In genomic region chr11:34741081-34741480, GRCm38 (mm10) we compare ENCODE assay signal across 19 mouse cellular contexts.
"Had no signal": no experiment of that assay in that cellular context is flagged by ENCODE, and none has a peak within 500 bp of the region (broad histone marks: within the 10 kb centered on the region; RNA-seq: fewer than 3 reads in every experiment).

No protein-coding gene starts in this region.

- ATAC-seq: liver, postnatal 0 days; lung, postnatal 0 days; midbrain, embryonic 16.5 days had no signal

- H3K9me3 ChIP-seq: liver, embryonic 13.5 days; liver, embryonic 15.5 days; lung, embryonic 15.5 days; midbrain, embryonic 10.5 days; midbrain, embryonic 12.5 days; neural tube, embryonic 12.5 days had no signal

- H3K4me2 ChIP-seq: liver, embryonic 13.5 days; liver, embryonic 15.5 days; lung, embryonic 15.5 days; midbrain, embryonic 12.5 days; neural tube, embryonic 12.5 days had no signal

- H3K27me3 ChIP-seq: liver, embryonic 13.5 days; liver, embryonic 15.5 days; lung, embryonic 15.5 days; neural tube, embryonic 12.5 days had no signal

- H3K9ac ChIP-seq: liver, embryonic 13.5 days; liver, embryonic 15.5 days; liver, postnatal 0 days; lung, embryonic 15.5 days; midbrain, embryonic 12.5 days; neural tube, embryonic 12.5 days had no signal

- H3K4me1 ChIP-seq: liver, embryonic 13.5 days; liver, embryonic 15.5 days; lung, embryonic 15.5 days had no signal

- H3K36me3 ChIP-seq: liver, embryonic 13.5 days; liver, embryonic 15.5 days; lung, embryonic 15.5 days; midbrain, embryonic 10.5 days; midbrain, embryonic 12.5 days; neural tube, embryonic 12.5 days had no signal

- H3K4me3 ChIP-seq: liver, embryonic 13.5 days; liver, embryonic 15.5 days; lung, embryonic 15.5 days; midbrain, embryonic 10.5 days; midbrain, embryonic 12.5 days; neural tube, embryonic 12.5 days had no signal

- H3K27ac ChIP-seq: liver, embryonic 13.5 days; liver, embryonic 15.5 days; lung, embryonic 15.5 days; macrophage; midbrain, embryonic 10.5 days; midbrain, embryonic 12.5 days; neural tube, embryonic 12.5 days had no signal

- DNase-seq: liver, embryonic 13.5 days; liver, postnatal 0 days; lung, adult 2 months; lung, postnatal 14 days; lung, postnatal 36 days; midbrain, embryonic 14.5 days; retina, postnatal 1 day; right cerebral cortex, adult 18-20 months; thymus, adult 18-20 months; thymus, postnatal 14 days; thymus, postnatal 36 days had no signal
